Mouse (Mus musculus): ENCODE results near the gene Gnat1.

Gene Gnat1

GRCm38 (mm10) chr9:107627387-107628255 lies 51.9 kb downstream of the Gnat1 start:
- peak in 1 of 2 experiments; percentile 23 for DNase-seq (ENCODE audit: low spot score in 2 of 2)

DNA sequence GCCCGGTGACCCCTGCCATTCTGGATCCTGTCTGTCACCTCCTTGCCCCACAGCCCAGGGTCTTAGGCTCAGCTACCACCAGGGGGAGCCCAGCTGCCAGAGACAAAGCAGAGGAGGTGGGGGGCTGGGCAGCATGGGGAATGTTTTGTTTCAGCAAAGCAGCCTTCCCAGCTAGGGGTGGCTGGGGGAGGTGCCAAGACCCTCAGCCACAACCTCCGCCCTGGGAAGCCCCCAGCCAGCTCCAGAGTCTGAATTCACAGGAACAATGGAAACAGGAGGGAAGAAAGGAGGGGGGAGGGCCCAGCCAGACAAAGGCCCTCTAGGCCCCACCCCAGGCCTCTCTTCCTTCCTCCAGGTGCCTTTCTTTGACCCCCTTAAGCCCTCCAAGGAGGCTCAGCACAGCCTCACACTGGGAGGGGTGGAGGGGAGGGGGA lies 52.7 kb downstream of the Gnat1 start:
- peak; percentile 71 to 80 for DNase-seq (ENCODE audit: low spot score in 2 of 2)

- DNase-seq (ENCODE audit: low spot score in 2 of 2), result no peak
Observed at GRCm38 (mm10) chr9:107626158-107626843, 53.2 kb downstream of the Gnat1 start.

GRCm38 (mm10) chr9:107625351-107626128 lies 54.0 kb downstream of the Gnat1 start:
- no peak for DNase-seq (ENCODE audit: low spot score in 2 of 2)

- DNase-seq (ENCODE audit: low spot score in 2 of 2), result no peak
Observed at GRCm38 (mm10) chr9:107624951-107625350, 54.6 kb downstream of the Gnat1 start.

GRCm38 (mm10) chr9:107624539-107624938 lies 55.0 kb downstream of the Gnat1 start:
- peak; percentile 77 to 88 for DNase-seq (ENCODE audit: low spot score in 2 of 2)
